ENCODE assay signal across 23 mouse cellular contexts in genomic region chr7:29162294-29162693, GRCm38 (mm10). TPM values are rescaled to one million over a fixed set of nuclear protein-coding genes. Genes with fewer than 3 reads are reported as not detected.
DNase-seq lines count a peak whose midpoint lies in the region; ATAC-seq and TF ChIP-seq lines count a peak whose summit lies in the region.
"Had no signal": no experiment of that assay in that cellular context is flagged by ENCODE, and none has a peak within 500 bp of the region (broad histone marks: within the 10 kb centered on the region; RNA-seq: fewer than 3 reads in every experiment).

No protein-coding gene starts in this region.

- H3K36me3 ChIP-seq in intestine, embryonic 15.5 days = no peaks in the 10 kb centered on the region
- no peaks in the 10 kb centered on the region for H3K36me3 ChIP-seq in intestine, embryonic 16.5 days (ENCODE audit: control insufficient read depth, insufficient read depth, low read length)
- H3K36me3 ChIP-seq in lung, embryonic 15.5 days = no peaks in the 10 kb centered on the region
- peaks cover 32% of the 10 kb centered on the region for H3K36me3 ChIP-seq in embryonic facial prominence, embryonic 10.5 days (replicated peaks)
- H3K36me3 ChIP-seq: midbrain, embryonic 15.5 days had no signal

- peaks cover 5% of the 10 kb centered on the region; the same call in 1 of the 2 replicates for H3K4me1 ChIP-seq in intestine, embryonic 15.5 days (replicated peaks)
- peaks cover 5% of the 10 kb centered on the region; the same call in 1 of the 2 replicates for H3K4me1 ChIP-seq in intestine, embryonic 16.5 days (ENCODE audit: control insufficient read depth, insufficient read depth, low read length)
- peaks cover 17% of the 10 kb centered on the region for H3K4me1 ChIP-seq in lung, embryonic 15.5 days
- H3K4me1 ChIP-seq in lung, adult 2 months (ENCODE audit: control insufficient read depth, insufficient read depth, low read length) = no peaks in the 10 kb centered on the region
- H3K4me1 ChIP-seq in embryonic facial prominence, embryonic 10.5 days = peaks cover 28% of the 10 kb centered on the region
- H3K4me1 ChIP-seq: limb, embryonic 15.5 days; midbrain, embryonic 15.5 days had no signal

- TF ChIP-seq CTCF in lung, adult 2 months (IDR thresholded peaks at IDR 0.05; ENCODE audit: insufficient read depth, low read length) = no peak

- H3K27ac ChIP-seq in intestine, embryonic 15.5 days = no peak overlapping the region
- no peak overlapping the region for H3K27ac ChIP-seq in intestine, embryonic 16.5 days (ENCODE audit: low read length)
- peak overlapping the region; percentile 11; the same call in 1 of the 2 replicates for H3K27ac ChIP-seq in lung, embryonic 15.5 days
- no peak overlapping the region for H3K27ac ChIP-seq in embryonic facial prominence, embryonic 10.5 days (replicated peaks)
- H3K27ac ChIP-seq: embryonic facial prominence, embryonic 15.5 days; forebrain, embryonic 12.5 days; heart, embryonic 10.5 days; hindbrain, embryonic 13.5 days; kidney, postnatal 0 days; limb, embryonic 15.5 days; midbrain, embryonic 10.5 days; midbrain, embryonic 15.5 days; neural tube, embryonic 15.5 days had no signal

- no peak for TF ChIP-seq POLR2A in lung, adult 2 months (IDR thresholded peaks at IDR 0.05; ENCODE audit: borderline replicate concordance, extremely low read depth, low read depth, low read length)

- no peak for ATAC-seq in intestine, embryonic 15.5 days
- no peak for ATAC-seq in intestine, embryonic 16.5 days
- no peak for ATAC-seq in lung, embryonic 15.5 days (ENCODE audit: borderline replicate concordance, extremely low read depth, low FRiP score, low TSS enrichment)
- ATAC-seq: forebrain, postnatal 0 days; midbrain, embryonic 15.5 days had no signal

- DNase-seq in lung, adult 2 months = no peak
- DNase-seq in embryonic facial prominence, embryonic 10.5 days (ENCODE audit: low spot score) = no peak
- peak; percentile 55 for DNase-seq in lung, postnatal 36 days
- DNase-seq in cerebellum, postnatal 4 days (ENCODE audit: low spot score in 2 of 2) = no peak
- DNase-seq: adrenal gland, postnatal 25 days; cerebellum, adult 11-12 months; cerebellum, adult 9-11 months; forebrain, postnatal 0 days; heart, adult 11 months; right cerebral cortex, postnatal 25 days; thymus, adult 18-20 months had no signal

- no peak overlapping the region for H3K4me3 ChIP-seq in intestine, embryonic 15.5 days (replicated peaks)
- H3K4me3 ChIP-seq in intestine, embryonic 16.5 days (ENCODE audit: low read length) = no peak overlapping the region
- no peak overlapping the region for H3K4me3 ChIP-seq in lung, embryonic 15.5 days
- no peak overlapping the region for H3K4me3 ChIP-seq in lung, adult 2 months (replicated peaks; ENCODE audit: extremely low read depth, low read depth, low read length)
- peak overlapping the region; percentile 16; the same call in 1 of the 2 replicates for H3K4me3 ChIP-seq in embryonic facial prominence, embryonic 10.5 days
- H3K4me3 ChIP-seq: embryonic facial prominence, embryonic 15.5 days; forebrain, embryonic 12.5 days; heart, embryonic 10.5 days; hindbrain, embryonic 13.5 days; limb, embryonic 15.5 days; midbrain, embryonic 10.5 days; midbrain, embryonic 15.5 days; neural tube, embryonic 15.5 days had no signal

- H3K4me2 ChIP-seq in intestine, embryonic 15.5 days (replicated peaks) = peak overlapping the region; percentile 16
- no peak overlapping the region for H3K4me2 ChIP-seq in intestine, embryonic 16.5 days (ENCODE audit: low read depth, low read length)
- H3K4me2 ChIP-seq in lung, embryonic 15.5 days = peak overlapping the region; percentile 6; the same call in 1 of the 2 replicates
- H3K4me2 ChIP-seq: embryonic facial prominence, embryonic 15.5 days; forebrain, embryonic 12.5 days; hindbrain, embryonic 13.5 days; limb, embryonic 15.5 days; midbrain, embryonic 15.5 days; neural tube, embryonic 15.5 days had no signal

- no peaks in the 10 kb centered on the region for H3K9me3 ChIP-seq in intestine, embryonic 15.5 days
- H3K9me3 ChIP-seq in intestine, embryonic 16.5 days (ENCODE audit: control insufficient read depth, low read length) = no peaks in the 10 kb centered on the region
- H3K9me3 ChIP-seq in lung, embryonic 15.5 days = no peaks in the 10 kb centered on the region
- H3K9me3 ChIP-seq in embryonic facial prominence, embryonic 10.5 days = no peaks in the 10 kb centered on the region
- H3K9me3 ChIP-seq: embryonic facial prominence, embryonic 15.5 days; forebrain, embryonic 12.5 days; heart, embryonic 10.5 days; hindbrain, embryonic 13.5 days; limb, embryonic 15.5 days; midbrain, embryonic 10.5 days; midbrain, embryonic 15.5 days; neural tube, embryonic 15.5 days had no signal

- 65% methylated on average over 5 of the region's 5 CpGs for WGBS in intestine, embryonic 15.5 days
- 67% methylated on average over 5 of the region's 5 CpGs for WGBS in intestine, embryonic 16.5 days
- WGBS in lung, embryonic 15.5 days = 41% methylated on average over 5 of the region's 5 CpGs
- 71% methylated on average over 5 of the region's 5 CpGs for WGBS in lung, adult 2 months
- 80% methylated on average over 5 of the region's 5 CpGs for WGBS in embryonic facial prominence, embryonic 10.5 days

- no peak overlapping the region for H3K9ac ChIP-seq in intestine, embryonic 15.5 days
- no peak overlapping the region for H3K9ac ChIP-seq in intestine, embryonic 16.5 days (ENCODE audit: low read depth, low read length)
- H3K9ac ChIP-seq in lung, embryonic 15.5 days = no peak overlapping the region
- H3K9ac ChIP-seq: embryonic facial prominence, embryonic 15.5 days; forebrain, embryonic 12.5 days; forebrain, postnatal 0 days; hindbrain, embryonic 13.5 days; limb, embryonic 15.5 days; midbrain, embryonic 15.5 days; neural tube, embryonic 15.5 days had no signal

- peaks cover 13% of the 10 kb centered on the region for H3K27me3 ChIP-seq in intestine, embryonic 15.5 days (replicated peaks)
- no peaks in the 10 kb centered on the region; the same call in 1 of the 2 replicates for H3K27me3 ChIP-seq in intestine, embryonic 16.5 days (replicated peaks; ENCODE audit: control insufficient read depth, insufficient read depth, low read length)
- H3K27me3 ChIP-seq in lung, embryonic 15.5 days = peaks cover 30% of the 10 kb centered on the region
- H3K27me3 ChIP-seq in embryonic facial prominence, embryonic 10.5 days (replicated peaks; ENCODE audit: low read depth, poor library complexity, severe bottlenecking) = peaks cover 51% of the 10 kb centered on the region

RNA-seq across cellular contexts. Expression of gene Fam98c, which starts 6.3 kb away (rescaled TPM):
- polyA plus RNA-seq in intestine, embryonic 15.5 days (2015; fragmentation: Nextera tagmentation; extraction: Ambion mirVana) = 48.7 and 49.3 TPM in 2 replicates
- 52.5 and 56.8 TPM in 2 replicates for polyA plus RNA-seq in intestine, embryonic 16.5 days (2015; fragmentation: Nextera tagmentation; extraction: Ambion mirVana)
- polyA plus RNA-seq in lung, embryonic 15.5 days (2015; fragmentation: Nextera tagmentation; extraction: Ambion mirVana) = 17.7 and 19.3 TPM in 2 replicates
- polyA plus RNA-seq in lung, adult 2 months (2012; rRNA removed) = 46.0 and 47.7 TPM in 2 replicates
- polyA plus RNA-seq in embryonic facial prominence, embryonic 10.5 days (2016; fragmentation: Nextera tagmentation; extraction: Ambion mirVana) = 10.8 and 12.3 TPM in 2 replicates

RNA-seq across cellular contexts. Expression of gene Ggn, which starts 7.7 kb away (rescaled TPM):
- polyA plus RNA-seq in intestine, embryonic 15.5 days (2015; fragmentation: Nextera tagmentation; extraction: Ambion mirVana) = 0.49 and 0.76 TPM in 2 replicates
- polyA plus RNA-seq in intestine, embryonic 16.5 days (2015; fragmentation: Nextera tagmentation; extraction: Ambion mirVana) = 0.48 and 0.82 TPM in 2 replicates
- polyA plus RNA-seq in lung, embryonic 15.5 days (2015; fragmentation: Nextera tagmentation; extraction: Ambion mirVana) = 0.34 and 0.74 TPM in 2 replicates
- 1.5 and 1.9 TPM in 2 replicates for polyA plus RNA-seq in lung, adult 2 months (2012; rRNA removed)
- 0.48 and 0.55 TPM in 2 replicates for polyA plus RNA-seq in embryonic facial prominence, embryonic 10.5 days (2016; fragmentation: Nextera tagmentation; extraction: Ambion mirVana)

RNA-seq across cellular contexts. Expression of gene Spred3, which starts 7.9 kb away (rescaled TPM):
- 1.4 and 2.0 TPM in 2 replicates for polyA plus RNA-seq in intestine, embryonic 15.5 days (2015; fragmentation: Nextera tagmentation; extraction: Ambion mirVana)
- polyA plus RNA-seq in intestine, embryonic 16.5 days (2015; fragmentation: Nextera tagmentation; extraction: Ambion mirVana) = 1.1 and 1.7 TPM in 2 replicates
- polyA plus RNA-seq in lung, embryonic 15.5 days (2015; fragmentation: Nextera tagmentation; extraction: Ambion mirVana) = 1.4 and 2.3 TPM in 2 replicates
- 3.9 and 5.8 TPM in 2 replicates for polyA plus RNA-seq in lung, adult 2 months (2012; rRNA removed)
- polyA plus RNA-seq in embryonic facial prominence, embryonic 10.5 days (2016; fragmentation: Nextera tagmentation; extraction: Ambion mirVana) = 3.3 and 4.1 TPM in 2 replicates

RNA-seq across cellular contexts. Expression of gene Psmd8, which starts 18.2 kb away (rescaled TPM):
- 244 and 249 TPM in 2 replicates for polyA plus RNA-seq in intestine, embryonic 15.5 days (2015; fragmentation: Nextera tagmentation; extraction: Ambion mirVana)
- 228 and 241 TPM in 2 replicates for polyA plus RNA-seq in intestine, embryonic 16.5 days (2015; fragmentation: Nextera tagmentation; extraction: Ambion mirVana)
- 267 and 270 TPM in 2 replicates for polyA plus RNA-seq in lung, embryonic 15.5 days (2015; fragmentation: Nextera tagmentation; extraction: Ambion mirVana)
- 93.5 and 165 TPM in 2 replicates for polyA plus RNA-seq in lung, adult 2 months (2012; rRNA removed)
- 303 and 307 TPM in 2 replicates for polyA plus RNA-seq in embryonic facial prominence, embryonic 10.5 days (2016; fragmentation: Nextera tagmentation; extraction: Ambion mirVana)

RNA-seq across cellular contexts. Expression of gene Rasgrp4, which starts 27.6 kb away (rescaled TPM):
- polyA plus RNA-seq in intestine, embryonic 15.5 days (2015; fragmentation: Nextera tagmentation; extraction: Ambion mirVana) = 0.44 and 0.62 TPM in 2 replicates
- polyA plus RNA-seq in intestine, embryonic 16.5 days (2015; fragmentation: Nextera tagmentation; extraction: Ambion mirVana) = 0.43 and 0.59 TPM in 2 replicates
- 1.1 and 1.7 TPM in 2 replicates for polyA plus RNA-seq in lung, embryonic 15.5 days (2015; fragmentation: Nextera tagmentation; extraction: Ambion mirVana)
- polyA plus RNA-seq in lung, adult 2 months (2012; rRNA removed) = 15.0 and 19.7 TPM in 2 replicates
- polyA plus RNA-seq in embryonic facial prominence, embryonic 10.5 days (2016; fragmentation: Nextera tagmentation; extraction: Ambion mirVana) = 0.66 and 0.73 TPM in 2 replicates
